Mouse (Mus musculus) lung, postnatal 0 days (tissue): Measurements from ENCODE around the gene Slc2a6. TPM values are rescaled to one million over a fixed set of nuclear protein-coding genes. Genes with fewer than 3 reads are reported as not detected.

Experiments
- ATAC-seq: fragments of 200-750 bp; cut with Nextera tagmentation; 2 replicates; pipeline ENCODE4 v1.8.0; 2017; ENCODE audit warnings: moderate library complexity
- DNase-seq: peaks from one replicate; pipeline ENCODE4 v3.0.0-alpha.2; 2016; ENCODE audit warnings: low spot score
- H3K27ac ChIP-seq: fragments of 300-500 bp; sonication (generic); 2 replicates; pipeline ENCODE4 v1.5.1; 2014; ENCODE audit warnings: antibody characterized with exemption, mild to moderate bottlenecking, low read length, mixed read lengths
- H3K27me3 ChIP-seq: fragments of 300-500 bp; sonication (generic); replicated peaks from 2 replicates; pipeline ENCODE4 v1.6.1; 2014; ENCODE audit warnings: low read length, mixed read lengths; ENCODE audit not compliant: insufficient read depth
- H3K36me3 ChIP-seq: fragments of 300-500 bp; sonication (generic); 2 replicates; pipeline ENCODE4 v1.6.1; 2014; ENCODE audit warnings: low read length, mixed read lengths; ENCODE audit not compliant: insufficient read depth
- H3K4me1 ChIP-seq: fragments of 300-500 bp; sonication (generic); 2 replicates; pipeline ENCODE4 v1.6.1; 2014; ENCODE audit warnings: antibody characterized with exemption, low read depth, low read length, mixed read lengths; ENCODE audit not compliant: insufficient read depth
- H3K4me2 ChIP-seq: fragments of 300-500 bp; sonication (generic); replicated peaks from 2 replicates; pipeline ENCODE4 v1.6.1; 2014; ENCODE audit warnings: low read depth, mild to moderate bottlenecking, low read length, moderate library complexity, mixed read lengths
- H3K4me3 ChIP-seq: fragments of 300-500 bp; sonication (generic); 2 replicates; pipeline ENCODE4 v1.5.1; 2014; ENCODE audit warnings: low read depth, low read length
- H3K9ac ChIP-seq: fragments of 300-500 bp; sonication (generic); replicated peaks from 2 replicates; pipeline ENCODE4 v1.6.1; 2014; ENCODE audit warnings: low read depth, mild to moderate bottlenecking
- H3K9me3 ChIP-seq: fragments of 300-500 bp; sonication (generic); 2 replicates; pipeline ENCODE4 v1.6.1; 2016; ENCODE audit warnings: low read length, mixed read lengths
- CTCF ChIP-seq: IDR thresholded peaks from 2 replicates; pipeline ENCODE4 v1.5.1; 2016; ENCODE audit warnings: antibody characterized with exemption, mild to moderate bottlenecking
- EP300 ChIP-seq: IDR thresholded peaks from 2 replicates; pipeline ENCODE4 v1.6.1; 2016; ENCODE audit warnings: antibody characterized with exemption, mild to moderate bottlenecking, control low read depth
- WGBS: fragments of 180-500 bp; shearing (Covaris S2); extraction: QIAGEN DNeasy Blood & Tissue Kit; methylation state at CpG from one replicate; pipeline ENCODE4 v1.1.7; 2014; 5-methylcytosine and 5-hydroxymethylcytosine counted together
- polyA plus RNA-seq: library from polyadenylated mRNA; unstranded; fragments of >200 nt; fragmentation: Nextera tagmentation; extraction: Ambion mirVana; gene quantifications from 2 replicates; pipeline ENCODE4 v1.2.1, GENCODE M21; 2015

Slc2a6 gene
- polyA plus RNA-seq, 1 experiment from 2014 or later = 1.3 TPM

- no peaks in the 10 kb centered on the region for H3K4me1 ChIP-seq
- H3K9me3 ChIP-seq = no peaks in the 10 kb centered on the region
- no peak overlapping the region for H3K27ac ChIP-seq
- WGBS = 81% methylated on average over 1 of the region's 1 CpGs
- H3K36me3 ChIP-seq = no peaks in the 10 kb centered on the region
- TF ChIP-seq CTCF = peak; percentile 34
- no peak for TF ChIP-seq EP300
- H3K4me3 ChIP-seq = no peak overlapping the region
- H3K9ac ChIP-seq = no peak overlapping the region
- no peak overlapping the region for H3K4me2 ChIP-seq
- DNase-seq (no peak), ATAC-seq (no peak)
- no peaks in the 10 kb centered on the region for H3K27me3 ChIP-seq
These were observed 30.3 kb downstream of the Slc2a6 start for GRCm38 (mm10) chr2:26997498-26997897.

DNA sequence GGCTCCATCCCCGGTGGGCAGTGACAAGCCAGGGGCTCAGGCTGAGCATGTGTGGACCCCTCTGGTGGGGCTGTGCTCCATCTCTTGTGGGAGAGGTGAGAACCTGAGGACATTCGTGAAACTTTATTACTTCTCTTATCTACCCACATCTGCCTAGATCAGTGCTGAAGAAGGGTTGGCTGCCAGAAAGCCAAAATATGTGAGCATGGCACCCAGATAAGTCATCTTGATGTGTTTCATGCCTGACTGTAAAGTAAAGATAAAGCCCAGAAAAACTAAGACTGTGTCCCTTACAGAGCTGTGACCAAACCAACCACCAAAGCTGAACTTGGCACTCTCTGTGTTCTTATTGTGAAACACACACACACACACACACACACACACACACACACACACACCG is 33.9 kb downstream of the Slc2a6 start:
- Histone ChIP-seq H3K27me3 (no peaks in the 10 kb centered on the region), H3K36me3 (no peaks in the 10 kb centered on the region), H3K4me3 (no peak overlapping the region), H3K4me2 (no peak overlapping the region), H3K27ac (no peak overlapping the region), H3K9me3 (no peaks in the 10 kb centered on the region), H3K9ac (no peak overlapping the region), H3K4me1 (no peaks in the 10 kb centered on the region)
- no peak for ATAC-seq
- TF ChIP-seq EP300 (no peak), CTCF (no peak)
- WGBS = 72% methylated on average over 3 of the region's 3 CpGs
- no peak for DNase-seq

GRCm38 (mm10) chr2:26984640-26985039 is 43.2 kb downstream of the Slc2a6 start:
- no peaks in the 10 kb centered on the region for H3K36me3 ChIP-seq
- no peaks in the 10 kb centered on the region for H3K27me3 ChIP-seq
- no peaks in the 10 kb centered on the region for H3K4me1 ChIP-seq
- TF ChIP-seq CTCF = no peak
- TF ChIP-seq EP300 = no peak
- no peak overlapping the region for H3K9ac ChIP-seq
- H3K4me2 ChIP-seq = no peak overlapping the region
- WGBS = 78% methylated on average over 5 of the region's 5 CpGs
- H3K27ac ChIP-seq = no peak overlapping the region
- H3K4me3 ChIP-seq = no peak overlapping the region
- H3K9me3 ChIP-seq = no peaks in the 10 kb centered on the region
- DNase-seq (no peak), ATAC-seq (no peak)

GRCm38 (mm10) chr2:26984179-26984578 is 43.6 kb downstream of the Slc2a6 start:
- H3K4me3 ChIP-seq = no peak overlapping the region
- no peak overlapping the region for H3K27ac ChIP-seq
- H3K4me1 ChIP-seq = no peaks in the 10 kb centered on the region
- H3K9me3 ChIP-seq = no peaks in the 10 kb centered on the region
- H3K36me3 ChIP-seq = no peaks in the 10 kb centered on the region
- TF ChIP-seq EP300 (no peak), CTCF (no peak)
- ATAC-seq (no peak), DNase-seq (no peak)
- H3K27me3 ChIP-seq = no peaks in the 10 kb centered on the region
- H3K4me2 ChIP-seq = no peak overlapping the region
- WGBS = 51% methylated on average over 2 of the region's 2 CpGs
- no peak overlapping the region for H3K9ac ChIP-seq

DNA sequence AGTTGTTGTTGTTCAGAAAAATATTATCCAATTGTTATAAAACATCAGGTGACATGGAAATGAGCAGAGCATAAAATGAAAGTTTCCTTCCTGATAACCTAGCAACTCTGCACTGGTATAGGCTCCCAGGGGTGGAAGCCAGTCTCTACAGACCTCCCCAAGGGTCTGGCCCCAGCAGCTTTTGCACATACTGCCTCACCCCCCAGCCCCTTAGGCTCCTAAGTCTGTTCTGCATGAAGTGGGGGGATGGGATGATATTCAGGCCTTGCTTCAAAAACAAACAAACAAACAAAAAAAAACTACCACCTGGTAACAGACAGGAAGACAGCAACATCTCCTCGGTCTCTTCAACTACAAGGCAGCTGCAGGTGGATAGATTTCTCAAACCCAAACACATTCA is 47.4 kb downstream of the Slc2a6 start:
- Histone ChIP-seq H3K9me3 (no peaks in the 10 kb centered on the region), H3K27ac (no peak overlapping the region), H3K9ac (no peak overlapping the region), H3K36me3 (no peaks in the 10 kb centered on the region), H3K4me2 (no peak overlapping the region), H3K27me3 (no peaks in the 10 kb centered on the region), H3K4me1 (no peaks in the 10 kb centered on the region), H3K4me3 (no peak overlapping the region)
- WGBS = 76% methylated on average over 1 of the region's 1 CpGs
- DNase-seq (no peak), ATAC-seq (no peak)
- TF ChIP-seq CTCF (no peak), EP300 (no peak)

DNA sequence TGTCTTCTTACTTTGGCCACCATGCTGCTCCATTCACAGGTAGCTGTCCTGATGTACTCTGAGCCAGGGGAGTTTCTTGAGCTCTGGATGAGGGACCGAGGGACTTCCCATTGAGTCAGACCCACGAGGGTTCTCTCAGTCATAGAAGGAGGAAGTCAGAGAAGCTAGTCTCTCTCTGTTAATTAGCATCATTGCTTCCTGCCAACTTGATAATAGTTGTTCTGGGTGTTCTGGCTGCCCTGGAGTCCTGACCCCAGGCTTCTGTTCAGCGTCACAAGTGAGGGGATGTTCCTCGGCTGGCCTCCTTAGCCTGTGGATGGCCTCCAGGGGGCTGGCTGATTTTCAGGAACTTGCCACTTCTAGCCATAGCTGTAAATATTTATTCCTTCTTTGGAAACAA is 53.8 kb downstream of the Slc2a6 start:
- Histone ChIP-seq H3K9me3 (no peaks in the 10 kb centered on the region), H3K27me3 (no peaks in the 10 kb centered on the region), H3K27ac (no peak overlapping the region), H3K9ac (no peak overlapping the region), H3K36me3 (no peaks in the 10 kb centered on the region), H3K4me1 (no peaks in the 10 kb centered on the region), H3K4me3 (no peak overlapping the region), H3K4me2 (no peak overlapping the region)
- WGBS = 33% methylated on average over 4 of the region's 4 CpGs
- no peak; the same call in 1 of the 2 replicates for ATAC-seq
- TF ChIP-seq CTCF (no peak), EP300 (no peak)
- DNase-seq = peak; percentile 9

DNA sequence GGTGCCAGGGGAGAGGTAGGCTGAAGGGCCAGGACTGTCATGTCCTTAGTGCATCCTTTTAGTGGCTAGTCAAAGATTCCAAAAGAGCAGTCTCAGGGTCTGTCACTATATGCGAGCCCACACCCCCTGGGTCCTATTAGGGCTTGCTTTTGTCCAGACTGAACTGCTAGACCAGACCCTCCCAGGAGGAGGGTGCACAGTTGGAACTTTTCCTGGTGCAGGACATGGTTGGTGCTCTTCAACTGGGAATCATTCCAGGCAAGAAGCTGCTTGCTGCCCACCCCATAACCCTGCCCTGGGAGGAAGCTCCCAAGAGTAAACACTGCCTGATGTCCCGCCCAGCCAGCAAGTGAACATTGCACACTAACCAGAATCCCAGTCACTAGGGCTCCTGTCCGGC is 54.7 kb downstream of the Slc2a6 start, which contains the start of gene Adamts13:
TSS of gene Adamts13 (plus strand) at position 301 of the 400 bp plus-strand sequence.
- Histone ChIP-seq H3K4me2 (no peak within 1 kb of the TSS), H3K27me3 (no peaks in the 10 kb centered on the region), H3K4me3 (no peak within 1 kb of the TSS), H3K27ac (no peak within 1 kb of the TSS), H3K9ac (no peak within 1 kb of the TSS), H3K4me1 (no peaks in the 10 kb centered on the region), H3K9me3 (no peaks in the 10 kb centered on the region), H3K36me3 (no peaks in the 10 kb centered on the region)
- ATAC-seq (peak; percentile 38; the same call in 1 of the 2 replicates), DNase-seq (no peak)
- TF ChIP-seq CTCF = no peak
- no peak for TF ChIP-seq EP300
- WGBS = 43% methylated on average over 3 of the region's 3 CpGs

Other genes with a start within 250 kb of the Slc2a6 start
- gene Abo, start 163.0 kb downstream of the Slc2a6 start, polyA plus RNA-seq = not detected in 2 replicates
- gene Surf6, start 125.1 kb downstream of the Slc2a6 start, polyA plus RNA-seq = 11.8 and 13.5 TPM in 2 replicates
- 32.6 and 33.8 TPM in 2 replicates for gene Med22, start 117.3 kb downstream of the Slc2a6 start, polyA plus RNA-seq
- 380 and 417 TPM in 2 replicates for gene Rpl7a, start 117.2 kb downstream of the Slc2a6 start, polyA plus RNA-seq
- gene Surf2, start 111.6 kb downstream of the Slc2a6 start, polyA plus RNA-seq = 23.0 and 23.8 TPM in 2 replicates
- gene Surf1, start 111.5 kb downstream of the Slc2a6 start, polyA plus RNA-seq = 59.6 and 59.7 TPM in 2 replicates
- gene Surf4, start 94.1 kb downstream of the Slc2a6 start, polyA plus RNA-seq = 167 and 171 TPM in 2 replicates
- 0.13 and 0.24 TPM in 2 replicates for gene Stkld1, start 94.0 kb downstream of the Slc2a6 start, polyA plus RNA-seq
- gene Rexo4, start 63.6 kb downstream of the Slc2a6 start, polyA plus RNA-seq = 21.4 and 22.1 TPM in 2 replicates
- 0.26 TPM in 2 replicates for gene Adamts13, start 54.6 kb downstream of the Slc2a6 start, polyA plus RNA-seq
- 39.9 and 42.1 TPM in 2 replicates for gene Cacfd1, start 18.1 kb downstream of the Slc2a6 start, polyA plus RNA-seq
- gene Mymk, start 44.2 kb upstream of the Slc2a6 start, polyA plus RNA-seq = 0.36 and 0.76 TPM in 2 replicates
- gene Adamtsl2, start 51.4 kb upstream of the Slc2a6 start, polyA plus RNA-seq = 50.6 and 52.3 TPM in 2 replicates
- 0.26 and 0.43 TPM in 2 replicates for gene Fam163b, start 114.5 kb upstream of the Slc2a6 start, polyA plus RNA-seq
- 0.17 and 0.37 TPM in 2 replicates for gene Dbh, start 137.2 kb upstream of the Slc2a6 start, polyA plus RNA-seq
- 11.5 and 12.6 TPM in 2 replicates for gene Sardh, start 220.3 kb upstream of the Slc2a6 start, polyA plus RNA-seq